11 mouse cellular contexts compared by ENCODE assay signal in the genomic region with DNA sequence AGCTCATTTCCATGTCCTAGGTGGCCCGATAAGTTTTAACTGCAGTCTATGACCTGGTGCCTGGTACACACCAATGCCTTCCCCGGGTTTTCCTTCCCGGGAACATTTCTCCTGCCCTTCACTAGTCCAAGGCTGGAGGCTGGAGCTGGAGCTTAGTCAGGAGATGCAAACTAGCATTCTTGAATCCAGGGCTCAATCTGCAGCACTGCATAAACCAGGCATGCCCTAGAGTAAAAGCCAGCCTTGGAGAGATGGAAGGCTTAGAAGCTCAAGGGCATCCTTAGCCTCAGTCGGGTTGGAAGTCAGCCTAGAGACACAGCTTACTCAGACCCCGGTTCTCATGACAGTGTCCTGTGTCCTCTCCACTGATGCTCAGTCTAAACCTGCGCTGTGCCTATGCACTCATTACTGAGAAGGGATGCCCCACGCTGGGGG. TPM values are rescaled to one million over a fixed set of nuclear protein-coding genes. Genes with fewer than 3 reads are reported as not detected.
DNase-seq lines count a peak whose midpoint lies in the region; ATAC-seq and TF ChIP-seq lines count a peak whose summit lies in the region.
"Had no signal": no experiment of that assay in that cellular context is flagged by ENCODE, and none has a peak within 500 bp of the region (broad histone marks: within the 10 kb centered on the region; RNA-seq: fewer than 3 reads in every experiment).

No protein-coding gene starts in this region.

- TF ChIP-seq EP300 in heart, adult 2 months (IDR thresholded peaks at IDR 0.05; ENCODE audit: insufficient read depth, low read depth, low read length) = no peak

- peak overlapping the region; percentile 8; the same call in 1 of the 2 replicates for H3K27ac ChIP-seq in heart, adult 2 months
- no peak overlapping the region for H3K27ac ChIP-seq in intestine, embryonic 16.5 days (ENCODE audit: low read length)
- H3K27ac ChIP-seq in stomach, embryonic 15.5 days = peak overlapping the region; percentile 80

- no peak for ATAC-seq in megakaryocyte, adult 5-6 weeks (ENCODE audit: poor library complexity, severe bottlenecking)
- ATAC-seq in intestine, embryonic 16.5 days = no peak
- no peak for ATAC-seq in stomach, embryonic 15.5 days (ENCODE audit: insufficient read depth, low FRiP score, low read depth)
- ATAC-seq: CD4-positive, CD25-positive, alpha-beta regulatory T cell, adult 4 months had no signal

- TF ChIP-seq CTCF in heart, adult 2 months (IDR thresholded peaks at IDR 0.05) = no peak

- no peaks in the 10 kb centered on the region for H3K36me3 ChIP-seq in heart, adult 2 months (ENCODE audit: control insufficient read depth, insufficient read depth, low read length)
- no peaks in the 10 kb centered on the region for H3K36me3 ChIP-seq in megakaryocyte, embryonic 14.5 days (replicated peaks; ENCODE audit: low read length)
- no peaks in the 10 kb centered on the region for H3K36me3 ChIP-seq in intestine, embryonic 16.5 days (ENCODE audit: control insufficient read depth, insufficient read depth, low read length)
- no peaks in the 10 kb centered on the region for H3K36me3 ChIP-seq in stomach, embryonic 15.5 days

- intact Hi-C loops in heart, adult 2 months (cut with DNase I) = no loop called here

- no peak for DNase-seq in heart, adult 2 months
- DNase-seq in heart, adult 11 months = no peak
- no peak for DNase-seq in T-cell, adult 2 months (ENCODE audit: low spot score)
- no peak for DNase-seq in gastrocnemius, adult 18-20 months (ENCODE audit: low spot score)
- DNase-seq: kidney, adult 11 months had no signal

- 38% methylated on average over 7 of the region's 7 CpGs for WGBS in heart, adult 2 months
- WGBS in intestine, embryonic 16.5 days = 48% methylated on average over 7 of the region's 7 CpGs
- 46% methylated on average over 7 of the region's 7 CpGs for WGBS in stomach, embryonic 15.5 days

- H3K9me3 ChIP-seq in megakaryocyte, embryonic 14.5 days = peaks cover 13% of the 10 kb centered on the region
- no peaks in the 10 kb centered on the region for H3K9me3 ChIP-seq in intestine, embryonic 16.5 days (ENCODE audit: control insufficient read depth, low read length)
- H3K9me3 ChIP-seq in stomach, embryonic 15.5 days = no peaks in the 10 kb centered on the region

- H3K79me2 ChIP-seq in heart, adult 2 months (replicated peaks; ENCODE audit: control insufficient read depth, insufficient read depth, low read length) = no peaks in the 10 kb centered on the region

- no peaks in the 10 kb centered on the region for H3K27me3 ChIP-seq in heart, adult 2 months (ENCODE audit: control insufficient read depth, insufficient read depth, low read length)
- peaks cover 44% of the 10 kb centered on the region for H3K27me3 ChIP-seq in megakaryocyte, embryonic 14.5 days (replicated peaks)
- no peaks in the 10 kb centered on the region for H3K27me3 ChIP-seq in intestine, embryonic 16.5 days (replicated peaks; ENCODE audit: control insufficient read depth, insufficient read depth, low read length)
- H3K27me3 ChIP-seq in stomach, embryonic 15.5 days (replicated peaks) = no peaks in the 10 kb centered on the region

- H3K9ac ChIP-seq in heart, adult 2 months (ENCODE audit: low read depth, low read length) = no peak overlapping the region
- no peak overlapping the region for H3K9ac ChIP-seq in intestine, embryonic 16.5 days (ENCODE audit: low read depth, low read length)
- no peak overlapping the region for H3K9ac ChIP-seq in stomach, embryonic 15.5 days

- no peak overlapping the region; the same call in 1 of the 2 replicates for H3K4me3 ChIP-seq in heart, adult 2 months
- H3K4me3 ChIP-seq in megakaryocyte, embryonic 14.5 days (replicated peaks) = peak overlapping the region; percentile 0
- H3K4me3 ChIP-seq in intestine, embryonic 16.5 days (ENCODE audit: low read length) = peak overlapping the region; percentile 1; the same call in 1 of the 2 replicates
- no peak overlapping the region for H3K4me3 ChIP-seq in stomach, embryonic 15.5 days (replicated peaks)

- H3K4me1 ChIP-seq in heart, adult 2 months (ENCODE audit: control insufficient read depth, insufficient read depth, low read length) = peaks cover 8% of the 10 kb centered on the region
- peaks cover 15% of the 10 kb centered on the region for H3K4me1 ChIP-seq in megakaryocyte, embryonic 14.5 days
- peaks cover 14% of the 10 kb centered on the region for H3K4me1 ChIP-seq in intestine, embryonic 16.5 days (ENCODE audit: control insufficient read depth, insufficient read depth, low read length)
- H3K4me1 ChIP-seq in stomach, embryonic 15.5 days = peaks cover 19% of the 10 kb centered on the region

- peak overlapping the region; percentile 37 for H3K4me2 ChIP-seq in intestine, embryonic 16.5 days (ENCODE audit: low read depth, low read length)
- peak overlapping the region; percentile 46 for H3K4me2 ChIP-seq in stomach, embryonic 15.5 days

- TF ChIP-seq POLR2A in heart, adult 2 months (IDR thresholded peaks at IDR 0.05; ENCODE audit: insufficient read depth, low read depth, low read length) = no peak

RNA-seq across cellular contexts. Expression of a gene that starts 19.9 kb away (rescaled TPM):
- under 1 TPM; 0.07 to 0.21 TPM for total RNA-seq in heart, adult 2 months (2021)
- polyA plus RNA-seq in heart, adult 2 months (2012; rRNA removed) = 0.21 and 0.70 TPM in 2 replicates
- not detected in 2 replicates for polyA plus RNA-seq in megakaryocyte, embryonic 14.5 days (2012; ENCODE audit: insufficient read depth, low replicate concordance)
- not detected in 2 replicates for total RNA-seq in megakaryocyte, adult 5-6 weeks (2015)
- total RNA-seq in megakaryocyte, adult 5-6 weeks (2017) = not detected in 2 replicates
- polyA plus RNA-seq in intestine, embryonic 16.5 days (2015; fragmentation: Nextera tagmentation; extraction: Ambion mirVana) = 11.7 and 12.4 TPM in 2 replicates
- polyA plus RNA-seq in stomach, embryonic 15.5 days (2015; fragmentation: Nextera tagmentation; extraction: Ambion mirVana) = 7.6 and 8.4 TPM in 2 replicates
- 1 to 10 TPM; 1.2 to 1.3 TPM for total RNA-seq in gastrocnemius, adult 18-20 months (2021)
- polyA plus RNA-seq: CD4-positive, CD25-positive, alpha-beta regulatory T cell, adult 4 months had no signal

RNA-seq across cellular contexts. Expression of a gene that starts 37.2 kb away (rescaled TPM):
- 10 to 100 TPM; 52.5 to 55.8 TPM for total RNA-seq in heart, adult 2 months (2021)
- polyA plus RNA-seq in heart, adult 2 months (2012; rRNA removed) = 11.0 and 18.4 TPM in 2 replicates
- polyA plus RNA-seq in megakaryocyte, embryonic 14.5 days (2012; ENCODE audit: insufficient read depth, low replicate concordance) = 2.5 and 2.7 TPM in 2 replicates
- 68.2 TPM in 2 replicates for total RNA-seq in megakaryocyte, adult 5-6 weeks (2015)
- total RNA-seq in megakaryocyte, adult 5-6 weeks (2017) = 71.6 and 83.6 TPM in 2 replicates
- 33.1 and 37.1 TPM in 2 replicates for polyA plus RNA-seq in intestine, embryonic 16.5 days (2015; fragmentation: Nextera tagmentation; extraction: Ambion mirVana)
- 57.0 and 61.1 TPM in 2 replicates for polyA plus RNA-seq in stomach, embryonic 15.5 days (2015; fragmentation: Nextera tagmentation; extraction: Ambion mirVana)
- total RNA-seq in gastrocnemius, adult 18-20 months (2021) = 10 to 100 TPM; 40.0 to 47.1 TPM

RNA-seq across cellular contexts. Expression of a gene that starts 39.0 kb away (rescaled TPM):
- total RNA-seq in heart, adult 2 months (2021) = not detected
- not detected in 2 replicates for polyA plus RNA-seq in heart, adult 2 months (2012; rRNA removed)
- polyA plus RNA-seq in megakaryocyte, embryonic 14.5 days (2012; ENCODE audit: insufficient read depth, low replicate concordance) = not detected in 2 replicates
- total RNA-seq in megakaryocyte, adult 5-6 weeks (2015) = not detected in 2 replicates
- total RNA-seq in megakaryocyte, adult 5-6 weeks (2017) = not detected in 2 replicates
- not detected in 2 replicates for polyA plus RNA-seq in intestine, embryonic 16.5 days (2015; fragmentation: Nextera tagmentation; extraction: Ambion mirVana)
- polyA plus RNA-seq in stomach, embryonic 15.5 days (2015; fragmentation: Nextera tagmentation; extraction: Ambion mirVana) = not detected in 2 replicates
- total RNA-seq in gastrocnemius, adult 18-20 months (2021) = not detected
- total RNA-seq: adrenal gland, postnatal 36 days had no signal
- polyA plus RNA-seq: CD4-positive, CD25-positive, alpha-beta regulatory T cell, adult 4 months had no signal

Comparison
In these comparisons a context has a peak if more than half of its experiments do, and no peak if none do; other contexts are left out.
1. H3K4me3 ChIP-seq: peak in megakaryocyte, embryonic 14.5 days (single experiment) and intestine, embryonic 16.5 days (single experiment); none in heart, adult 2 months (single experiment) and stomach, embryonic 15.5 days (single experiment).